Mouse (Mus musculus) erythroblast, embryonic 14.5 days (primary cell): Measurements from ENCODE around the gene 1110032A03Rik. TPM values are rescaled to one million over a fixed set of nuclear protein-coding genes. Genes with fewer than 3 reads are reported as not detected.

Experiments used
- H3K27me3 ChIP-seq: 2 replicates; pipeline ENCODE4 v1.6.1; 2012; ENCODE audit warnings: inconsistent platforms; ENCODE audit not compliant: control insufficient read depth
- H3K36me3 ChIP-seq: 2 replicates; pipeline ENCODE4 v1.6.1; 2012; ENCODE audit warnings: mild to moderate bottlenecking, inconsistent platforms; ENCODE audit not compliant: control insufficient read depth
- H3K4me1 ChIP-seq: 2 replicates; pipeline ENCODE4 v1.6.1; 2012; ENCODE audit warnings: inconsistent platforms; ENCODE audit not compliant: control insufficient read depth
- H3K4me3 ChIP-seq: replicated peaks from 2 replicates; pipeline ENCODE3; 2012; ENCODE audit warnings: moderate library complexity, mild to moderate bottlenecking, inconsistent platforms
- H3K9me3 ChIP-seq: 2 replicates; pipeline ENCODE4 v1.6.1; 2012; ENCODE audit warnings: low read length, inconsistent platforms, mixed read lengths; ENCODE audit not compliant: control insufficient read depth
- GATA1 ChIP-seq: IDR thresholded peaks from 2 replicates; pipeline ENCODE4 v1.6.1; 2012; ENCODE audit warnings: low read length, inconsistent platforms, mixed read lengths
- TAL1 ChIP-seq: IDR thresholded peaks from 3 replicates; pipeline ENCODE4 v1.6.1; 2012; ENCODE audit warnings: low read length, inconsistent platforms, mixed read lengths
- polyA plus RNA-seq: library from polyadenylated mRNA; stranded (reverse); fragments of >175 nt; gene quantifications from 2 replicates; pipeline ENCODE4 v1.2.3, GENCODE M21; 2012

Gene 1110032A03Rik
- polyA plus RNA-seq, 1 experiment: 0.38 TPM

DNA sequence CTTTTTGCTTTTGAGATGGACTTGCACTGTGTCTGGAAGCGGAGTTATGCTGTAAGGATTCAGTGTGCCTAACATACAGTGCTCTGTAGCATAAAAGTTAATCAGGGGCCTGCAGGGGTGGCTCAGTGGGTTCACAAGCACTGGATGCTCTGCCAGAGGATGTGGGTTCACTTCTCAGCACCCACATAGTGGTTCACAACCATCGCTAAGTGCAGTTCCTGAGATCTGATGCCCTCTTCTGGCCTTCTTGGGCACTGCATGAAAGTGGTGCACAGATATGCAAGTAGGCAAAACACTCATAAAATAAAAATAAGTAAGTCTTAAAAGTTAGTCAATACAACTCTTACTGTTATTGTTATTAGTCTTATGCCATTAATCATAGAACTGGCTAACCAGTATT is 6.8 kb upstream of the 1110032A03Rik start:
- Histone ChIP-seq H3K4me1 (peaks cover 3% of the 10 kb centered on the region), H3K27me3 (no peaks in the 10 kb centered on the region), H3K9me3 (no peaks in the 10 kb centered on the region), H3K36me3 (peaks cover 66% of the 10 kb centered on the region), H3K4me3 (no peak overlapping the region)
- TF ChIP-seq TAL1 (no peak), GATA1 (no peak)

DNA sequence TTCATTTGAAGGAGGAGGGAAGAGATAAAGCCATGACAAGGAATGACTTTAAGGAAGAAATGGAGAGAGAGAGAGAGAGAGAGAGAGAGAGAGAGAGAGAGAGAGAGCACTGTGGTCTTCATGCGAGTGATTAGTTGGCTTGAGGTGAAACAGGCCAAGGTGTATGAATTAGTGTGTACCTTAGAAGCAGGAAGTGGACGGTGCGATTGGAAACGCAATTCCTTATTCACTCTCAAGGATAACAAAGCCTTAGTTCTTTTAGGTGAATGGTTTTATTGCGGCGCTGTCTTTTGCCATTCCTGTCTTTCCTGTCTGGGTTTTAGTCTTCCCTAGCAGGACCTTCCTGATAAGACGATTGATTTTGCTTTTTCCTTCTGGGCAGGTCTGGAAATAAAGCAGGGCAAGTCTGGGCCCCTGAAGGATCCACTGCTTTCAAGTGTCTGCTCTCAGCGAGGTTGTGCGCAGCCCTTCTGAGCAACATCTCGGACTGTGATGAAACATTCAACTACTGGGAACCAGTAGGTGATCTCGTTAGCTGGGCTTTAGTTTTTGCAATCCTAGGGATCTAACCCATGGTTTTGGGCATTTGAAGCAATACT is 941 bp upstream of the 1110032A03Rik start:
- peaks cover 42% of the 10 kb centered on the region for H3K36me3 ChIP-seq

DNA sequence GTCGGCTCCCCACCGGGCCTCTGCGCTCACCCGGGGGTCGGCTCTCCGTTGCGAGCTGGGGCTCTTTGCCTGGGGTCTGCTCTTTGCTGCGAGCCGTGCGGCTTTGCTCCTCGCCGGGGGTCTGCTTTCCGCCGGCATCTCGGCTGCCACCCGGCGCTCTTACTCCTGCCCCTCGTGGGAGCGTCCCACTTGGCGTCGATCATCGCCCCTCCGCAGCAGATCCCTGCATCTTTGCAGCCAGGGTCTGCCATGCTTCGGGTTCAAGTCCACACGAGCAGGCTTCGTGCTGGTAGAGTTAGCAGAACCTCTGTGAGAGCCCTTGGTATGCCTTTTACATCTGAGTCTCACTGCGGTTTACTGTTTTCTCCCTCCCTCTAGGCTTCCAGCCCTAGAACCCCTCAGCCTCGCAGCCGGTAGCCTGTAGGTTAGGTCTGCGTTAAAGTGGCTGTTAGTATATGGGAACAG is 374 bp upstream of the 1110032A03Rik start:
- TF ChIP-seq TAL1: no peak
- TF ChIP-seq GATA1: no peak
- no peaks in the 10 kb centered on the region for H3K9me3 ChIP-seq
- no peaks in the 10 kb centered on the region for H3K27me3 ChIP-seq
- H3K4me1 ChIP-seq: peaks cover 46% of the 10 kb centered on the region
- H3K36me3 ChIP-seq: peaks cover 42% of the 10 kb centered on the region
- peak overlapping the region; percentile 68 for H3K4me3 ChIP-seq

More for the DNA sequence above, 941 bp upstream of the 1110032A03Rik start:
- Histone ChIP-seq H3K4me3 (peak overlapping the region; percentile 68), H3K4me1 (peaks cover 46% of the 10 kb centered on the region), H3K27me3 (no peaks in the 10 kb centered on the region), H3K9me3 (no peaks in the 10 kb centered on the region)
- TF ChIP-seq GATA1 (no peak), TAL1 (no peak)

DNA sequence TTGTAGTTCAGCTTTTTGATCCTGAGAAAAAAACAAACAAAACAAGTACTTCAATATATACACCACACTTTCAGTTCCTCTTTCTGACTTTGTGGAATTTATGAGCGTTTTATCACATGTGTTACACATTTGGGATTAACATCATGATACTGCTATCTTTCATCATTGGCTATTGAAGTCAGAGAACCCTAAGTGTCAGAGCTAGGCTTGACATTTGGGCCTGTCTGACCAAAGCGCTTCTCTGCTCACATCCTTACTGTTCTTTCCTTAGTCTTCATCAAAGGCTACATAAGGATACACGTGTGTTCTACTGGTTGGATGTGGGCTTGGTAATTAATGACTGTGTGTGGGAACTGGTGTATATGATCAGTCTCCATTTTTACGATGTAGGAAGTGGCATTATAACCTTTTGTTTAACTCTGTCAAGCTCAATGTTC is 1.3 kb downstream of the 1110032A03Rik start:
- Histone ChIP-seq H3K4me1 (peaks cover 56% of the 10 kb centered on the region), H3K36me3 (peaks cover 36% of the 10 kb centered on the region), H3K27me3 (no peaks in the 10 kb centered on the region), H3K9me3 (no peaks in the 10 kb centered on the region), H3K4me3 (peak overlapping the region; percentile 2)
- TF ChIP-seq TAL1: no peak
- TF ChIP-seq GATA1: no peak

DNA sequence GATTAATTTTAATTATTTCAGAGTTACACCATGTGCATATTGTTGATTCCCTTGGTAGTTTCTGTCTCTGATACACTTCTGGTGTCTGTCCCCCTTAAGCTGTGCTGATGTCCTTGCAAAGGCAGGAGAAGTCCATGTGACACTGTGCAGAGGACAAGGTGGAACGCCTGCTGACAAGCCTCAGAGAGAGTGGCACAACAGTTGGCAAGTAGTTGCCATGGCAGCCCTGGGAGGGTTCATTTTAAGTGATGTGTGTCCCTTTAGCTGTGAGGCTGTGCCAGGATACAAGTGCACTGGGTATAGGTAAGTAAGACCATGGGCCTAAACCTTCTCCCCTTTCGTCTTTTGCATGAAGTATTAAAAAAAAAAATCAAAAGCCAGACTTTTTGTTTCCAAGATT is 5.3 kb downstream of the 1110032A03Rik start:
- Histone ChIP-seq H3K4me1 (peaks cover 57% of the 10 kb centered on the region), H3K36me3 (peaks cover 29% of the 10 kb centered on the region), H3K4me3 (no peak overlapping the region), H3K27me3 (no peaks in the 10 kb centered on the region), H3K9me3 (no peaks in the 10 kb centered on the region)
- no peak for TF ChIP-seq GATA1
- no peak for TF ChIP-seq TAL1

DNA sequence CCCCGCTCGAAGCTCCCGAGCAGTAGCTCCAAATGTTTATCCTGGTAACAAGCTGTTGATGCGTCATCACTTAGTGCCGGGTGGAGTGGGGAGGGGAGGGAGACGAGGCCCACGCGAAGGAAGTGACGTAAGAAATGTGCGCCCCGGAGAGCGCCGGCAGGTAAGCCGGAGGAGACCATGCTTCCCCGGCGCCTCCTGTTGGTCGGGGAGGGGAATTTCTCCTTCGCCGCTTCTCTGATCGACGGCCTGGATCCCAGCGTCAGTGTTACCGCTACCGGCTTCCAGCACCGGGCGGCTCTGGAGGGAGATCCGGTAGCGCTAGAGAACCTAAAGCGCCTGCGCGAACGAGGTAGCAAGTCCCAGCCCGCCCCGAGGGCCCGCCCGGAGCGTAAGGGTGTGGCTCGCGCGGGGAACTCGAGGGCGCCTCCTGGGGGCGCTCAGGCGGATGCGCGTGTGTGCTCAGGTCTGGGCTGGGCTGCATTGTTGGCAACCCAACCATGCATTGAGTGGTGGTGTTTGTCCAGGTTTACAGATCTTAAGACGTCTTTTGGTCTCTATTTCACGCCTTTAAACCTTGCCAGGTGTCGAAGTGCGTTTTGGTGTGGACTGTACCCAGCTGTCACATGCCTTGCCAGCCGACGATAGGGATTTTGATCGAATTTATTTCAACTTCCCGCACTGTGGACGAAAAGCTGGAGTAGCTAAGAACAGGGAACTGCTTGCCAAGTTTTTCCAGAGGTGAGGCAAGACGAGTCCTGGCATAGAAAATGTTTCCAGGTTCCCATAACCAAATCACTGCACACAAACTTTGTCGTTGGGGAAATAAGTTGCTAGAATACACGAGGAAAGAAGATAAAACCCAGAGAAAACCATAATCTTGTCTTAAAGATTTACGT is 7.0 kb downstream of the 1110032A03Rik start, which contains the start of gene Fdxacb1:
Gene Fdxacb1 (plus strand): TSS at position 130 of the 896 bp plus-strand sequence.
- Histone ChIP-seq H3K4me3 (peak within 1 kb of the TSS; percentile 70), H3K27me3 (no peaks in the 10 kb centered on the region), H3K4me1 (peaks cover 42% of the 10 kb centered on the region), H3K9me3 (no peaks in the 10 kb centered on the region), H3K36me3 (peaks cover 33% of the 10 kb centered on the region)
- TF ChIP-seq TAL1: no peak
- no peak for TF ChIP-seq GATA1

DNA sequence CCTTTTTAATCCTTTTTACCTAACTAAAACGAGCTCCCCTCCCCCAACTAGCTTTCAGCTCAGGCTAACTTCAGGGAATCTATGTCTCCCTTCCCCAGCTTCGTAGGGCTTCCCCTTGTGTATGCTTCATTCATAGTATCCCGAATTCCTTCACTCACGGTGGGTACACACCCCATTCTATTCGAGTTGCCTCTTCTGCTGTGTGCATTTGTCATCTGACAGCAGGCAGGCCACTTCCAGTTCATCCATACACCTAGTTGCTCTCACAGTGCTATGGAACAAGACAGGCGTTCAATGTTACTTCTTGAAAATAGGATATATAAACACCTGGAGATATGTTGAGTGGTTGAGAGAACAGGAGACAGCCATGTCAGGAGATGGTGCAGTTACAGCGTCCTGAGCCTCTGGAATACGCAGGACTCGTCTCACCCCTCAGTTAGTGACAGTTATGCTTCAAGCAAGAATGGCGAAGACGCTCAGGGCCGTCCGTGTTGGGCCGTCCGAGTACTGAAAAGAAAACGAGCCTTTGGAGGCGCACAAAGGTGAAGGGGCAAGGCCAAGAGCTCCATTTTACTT is 7.7 kb downstream of the 1110032A03Rik start:
- Histone ChIP-seq H3K4me1 (peaks cover 36% of the 10 kb centered on the region), H3K27me3 (no peaks in the 10 kb centered on the region), H3K4me3 (peak overlapping the region; percentile 70), H3K36me3 (peaks cover 30% of the 10 kb centered on the region), H3K9me3 (no peaks in the 10 kb centered on the region)
- TF ChIP-seq GATA1 (no peak), TAL1 (no peak)

DNA sequence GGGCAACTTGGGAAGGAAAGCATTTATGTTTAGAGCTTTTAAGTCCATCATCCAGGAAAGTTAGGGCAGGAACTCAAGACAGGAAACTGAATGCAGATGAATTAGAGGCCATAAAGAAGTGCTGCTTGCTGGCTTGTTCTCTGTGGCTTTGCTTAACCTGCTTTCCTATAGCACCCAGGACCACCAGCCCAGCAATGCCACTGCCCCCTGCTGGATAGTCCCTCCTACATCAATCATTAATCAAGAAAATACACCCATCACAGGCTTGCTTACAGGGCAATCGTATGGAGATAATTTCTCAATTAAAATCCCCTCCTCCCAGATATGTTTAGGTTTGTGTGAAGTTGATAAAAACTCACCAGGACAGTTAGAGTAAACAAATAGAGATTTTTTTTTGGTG is 12.0 kb downstream of the 1110032A03Rik start:
- H3K36me3 ChIP-seq: peaks cover 7% of the 10 kb centered on the region
- no peak for TF ChIP-seq GATA1
- TF ChIP-seq TAL1: no peak
- H3K27me3 ChIP-seq: peaks cover 5% of the 10 kb centered on the region; the same call in 1 of the 2 replicates
- no peak overlapping the region for H3K4me3 ChIP-seq
- H3K4me1 ChIP-seq: peaks cover 10% of the 10 kb centered on the region
- H3K9me3 ChIP-seq: no peaks in the 10 kb centered on the region
